Mouse (Mus musculus): ENCODE measurements at regions not wholly inside any gene's neighbourhood (a gene's known extent, or its start where the extent isn't known, plus 50 kb on each side); places are given as distances from the start of the nearest gene placed in this dataset.

DNA sequence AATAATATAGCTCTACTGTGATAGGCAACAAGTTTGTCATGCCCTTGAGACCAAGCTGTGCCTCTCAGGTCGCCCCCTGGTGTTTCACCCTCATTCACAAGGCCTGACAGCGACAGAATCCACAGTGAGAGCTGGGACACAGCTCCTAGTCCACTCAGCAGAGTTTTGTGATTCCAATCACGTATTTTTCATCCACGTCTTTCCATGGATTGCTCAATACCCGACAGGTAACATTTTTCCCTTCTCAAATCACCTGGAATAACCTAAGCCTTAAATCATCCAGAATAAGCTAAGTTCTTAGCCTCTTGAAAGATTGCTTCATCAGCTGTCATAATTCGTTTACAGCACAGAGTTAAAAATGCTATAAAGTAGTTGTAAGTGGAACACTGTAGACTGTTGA is 211.3 kb downstream of the Ccdc91 start:
- no peak for DNase-seq (ENCODE audit: low spot score)

DNA sequence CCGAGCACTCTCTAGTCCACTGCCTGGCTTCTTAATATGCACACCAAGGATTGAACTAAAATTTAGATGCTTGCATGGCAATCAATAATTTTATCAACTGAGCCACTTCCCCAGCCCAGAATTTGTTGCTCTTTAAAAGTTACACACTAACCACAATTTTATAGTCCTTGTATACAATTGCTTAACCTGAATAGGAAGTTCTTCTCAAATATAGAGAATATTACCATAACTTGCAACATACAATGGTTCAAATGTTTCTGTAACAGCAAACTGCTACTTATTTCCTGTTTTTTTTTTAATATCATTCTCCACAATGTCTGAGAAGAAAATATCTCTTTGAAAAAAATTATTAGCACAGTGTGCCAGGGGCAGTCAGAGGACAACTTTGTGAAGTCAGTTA is 222.6 kb downstream of the Ccdc91 start:
- DNase-seq (ENCODE audit: low spot score), result no peak

DNA sequence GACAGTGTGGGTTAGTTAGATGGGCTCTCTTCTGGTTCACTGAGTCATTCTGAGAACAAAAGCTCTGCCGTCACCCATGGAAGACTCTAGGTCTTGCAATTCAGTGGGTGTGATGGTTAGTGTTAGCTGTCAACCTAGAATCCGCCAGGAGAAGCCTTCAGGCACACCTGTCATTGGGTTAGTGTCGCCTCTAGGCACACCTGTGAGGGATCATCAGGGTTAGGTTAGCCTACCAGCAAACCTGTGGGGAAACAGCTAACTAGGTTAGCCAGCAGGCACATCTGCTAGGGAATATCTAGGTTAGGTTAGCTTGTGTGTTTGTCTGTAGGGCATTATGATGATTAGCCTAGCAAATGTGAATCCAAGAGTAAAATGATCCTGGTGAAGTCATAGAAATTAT is 223.8 kb downstream of the Ccdc91 start:
- DNase-seq (ENCODE audit: low spot score), result no peak

DNA sequence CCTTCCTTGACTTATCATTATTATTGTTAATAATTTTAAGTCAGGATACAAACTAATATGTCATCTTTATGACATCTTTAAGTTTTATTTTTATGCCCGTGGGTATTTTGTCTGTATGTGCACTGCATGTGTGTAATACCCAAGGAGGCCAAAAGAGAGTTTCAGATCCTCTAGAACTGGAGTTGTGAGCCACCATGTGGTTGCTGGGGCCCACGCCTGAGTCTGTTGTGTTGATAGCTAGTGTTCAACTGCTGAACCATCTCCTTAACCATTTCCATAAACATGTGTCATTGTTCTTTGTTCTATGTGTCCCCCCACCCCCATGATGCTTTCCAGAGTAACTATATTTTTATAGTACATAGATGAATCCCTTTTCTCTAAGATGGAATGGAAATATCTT is 225.0 kb downstream of the Ccdc91 start:
- no peak for DNase-seq (ENCODE audit: low spot score)

DNA sequence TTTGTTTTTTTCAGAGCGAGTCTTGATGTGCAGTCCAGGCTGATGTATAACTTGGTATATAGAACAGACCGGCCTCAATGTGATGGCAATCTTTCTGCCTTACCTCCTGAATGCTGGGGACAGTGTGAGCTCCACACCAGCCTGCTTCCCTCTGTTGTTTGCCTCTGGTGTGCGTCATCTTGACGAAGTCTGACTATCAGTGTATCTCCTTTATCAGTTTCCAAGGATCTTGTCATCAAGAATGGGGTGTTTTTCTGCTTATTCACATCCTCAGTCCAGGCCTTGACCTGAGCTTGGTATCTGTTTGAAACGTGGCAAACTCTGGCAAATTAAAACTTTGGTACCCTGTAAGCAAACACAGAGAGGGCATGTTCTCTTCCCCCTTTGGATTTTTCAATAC is 226.3 kb downstream of the Ccdc91 start:
- no peak for DNase-seq (ENCODE audit: low spot score)

DNA sequence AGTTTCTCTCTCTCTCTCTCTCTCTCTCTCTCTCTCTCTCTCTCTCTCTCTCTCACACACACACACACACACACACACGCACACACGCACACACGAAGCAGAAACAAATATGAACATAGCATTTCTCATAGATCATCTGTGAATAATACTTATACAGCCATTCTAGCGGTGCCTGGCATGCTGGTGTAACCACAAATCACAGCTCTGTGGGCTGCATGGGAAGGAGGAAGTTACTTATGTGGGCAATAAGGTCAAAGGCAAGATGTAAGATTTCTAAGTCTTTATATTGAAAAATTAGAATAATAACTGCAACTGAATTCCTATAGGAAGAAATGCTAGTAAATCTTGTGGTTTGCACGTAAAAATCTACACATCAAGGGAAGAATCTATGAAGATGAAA is 228.7 kb downstream of the Ccdc91 start:
- no peak for DNase-seq (ENCODE audit: low spot score)

DNA sequence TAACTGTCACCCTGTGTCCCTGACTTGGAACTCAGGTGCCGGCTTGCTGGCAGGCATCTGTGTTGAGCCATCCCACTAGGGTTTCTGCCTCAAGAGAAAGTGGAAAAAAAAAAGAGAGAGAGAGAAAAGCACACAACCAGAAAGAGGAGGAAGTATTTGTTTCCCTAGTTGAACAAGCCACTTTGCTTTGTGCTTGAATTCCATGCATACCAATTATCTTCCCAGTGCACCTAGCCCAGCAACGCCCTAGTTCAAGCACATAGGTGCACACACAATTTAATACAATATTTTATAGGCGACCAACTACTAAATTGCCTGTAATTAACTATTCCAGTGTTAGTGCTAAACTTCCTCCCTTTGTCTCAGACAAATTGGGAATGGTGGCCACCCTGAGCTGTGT is 230.3 kb downstream of the Ccdc91 start:
- DNase-seq (ENCODE audit: low spot score), result no peak

DNA sequence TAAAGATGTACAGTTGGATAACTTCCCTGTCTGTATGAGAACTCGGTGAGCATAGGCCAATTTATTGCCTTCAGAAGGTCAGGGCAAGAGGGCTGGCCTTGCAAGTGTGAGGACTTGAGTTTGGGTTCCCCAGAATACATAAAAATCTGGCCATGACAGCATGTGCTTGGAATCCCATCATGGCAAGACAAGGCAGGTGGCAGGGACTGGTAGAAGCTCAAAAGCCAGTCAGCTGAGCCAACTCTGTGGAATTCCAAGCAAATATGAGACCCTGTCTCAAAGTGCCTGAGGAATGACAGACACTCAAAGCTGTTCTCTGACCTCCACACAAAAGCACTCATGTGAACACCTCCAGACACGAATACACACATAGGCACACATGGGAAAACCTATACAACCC is 231.1 kb downstream of the Ccdc91 start:
- DNase-seq (ENCODE audit: low spot score), result no peak

DNA sequence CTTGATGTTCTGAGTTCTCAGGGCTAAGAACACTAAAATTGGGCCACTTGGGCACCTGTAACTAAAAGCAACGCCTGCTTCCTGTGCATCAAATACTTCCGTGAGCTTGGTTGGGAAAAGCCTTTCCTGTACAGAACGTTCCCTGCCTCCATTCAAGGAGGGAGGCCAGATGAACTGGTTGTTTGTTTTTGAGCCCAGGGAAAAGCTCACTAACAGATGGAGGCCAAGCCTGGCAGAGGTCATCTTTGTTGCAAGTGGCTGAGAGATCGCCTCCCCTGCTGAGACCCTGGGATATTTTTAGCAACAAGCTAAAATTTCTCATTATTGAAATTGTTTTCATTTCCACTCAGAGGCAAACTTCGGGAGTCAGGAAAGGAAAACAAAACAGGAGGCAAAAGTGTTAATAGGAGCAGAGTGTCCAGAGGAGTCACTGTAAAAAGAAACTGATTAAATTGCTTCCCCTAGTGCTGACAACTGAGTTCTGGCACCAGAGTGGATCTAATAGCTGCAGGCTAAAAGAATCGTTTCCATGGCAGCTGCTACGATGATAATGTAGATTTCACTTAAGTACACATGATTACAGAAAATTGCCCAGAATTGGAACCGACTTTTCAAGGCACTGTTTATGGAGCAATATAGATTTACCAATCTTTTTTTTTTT is 242.6 kb downstream of the Ccdc91 start:
- DNase-seq (ENCODE audit: low spot score), result peak; percentile 32

DNA sequence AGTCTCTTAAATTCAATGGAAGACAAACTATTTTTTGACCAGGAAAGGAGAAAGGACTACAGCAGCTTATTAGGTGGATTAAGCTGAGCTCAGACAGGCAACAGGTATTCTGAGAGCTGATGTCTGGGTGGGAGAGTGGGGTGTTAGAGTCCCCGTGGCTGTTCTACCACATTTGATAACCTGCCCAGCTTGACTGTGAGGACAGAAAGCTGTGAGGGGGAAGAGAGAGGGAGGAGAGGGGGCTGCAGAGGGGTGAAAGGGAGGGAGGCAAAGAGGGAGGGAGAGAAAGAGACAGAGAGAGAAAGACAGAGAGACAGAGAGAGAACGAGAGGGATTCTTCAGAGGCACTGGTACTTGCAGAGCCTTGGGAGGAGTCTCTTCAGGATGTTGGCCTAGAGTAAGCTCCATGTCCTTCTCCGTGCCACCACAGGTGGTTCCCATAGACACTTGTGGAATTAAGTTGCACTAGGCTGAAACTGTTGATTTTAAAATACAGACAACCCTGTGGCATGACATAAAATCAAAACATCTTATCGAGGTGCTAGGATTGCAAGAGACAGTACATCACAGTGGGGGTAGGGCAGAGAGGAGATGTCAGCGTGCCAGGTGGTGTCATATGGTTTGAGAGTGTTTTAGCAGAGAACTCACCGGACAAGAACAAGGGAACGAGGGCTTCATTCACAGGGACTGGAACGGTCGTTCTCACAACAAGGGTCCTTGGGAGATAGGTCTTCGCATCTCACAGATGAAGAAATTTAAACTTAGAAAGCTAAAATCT is 243.3 kb downstream of the Ccdc91 start:
- no peak for DNase-seq (ENCODE audit: low spot score)

DNA sequence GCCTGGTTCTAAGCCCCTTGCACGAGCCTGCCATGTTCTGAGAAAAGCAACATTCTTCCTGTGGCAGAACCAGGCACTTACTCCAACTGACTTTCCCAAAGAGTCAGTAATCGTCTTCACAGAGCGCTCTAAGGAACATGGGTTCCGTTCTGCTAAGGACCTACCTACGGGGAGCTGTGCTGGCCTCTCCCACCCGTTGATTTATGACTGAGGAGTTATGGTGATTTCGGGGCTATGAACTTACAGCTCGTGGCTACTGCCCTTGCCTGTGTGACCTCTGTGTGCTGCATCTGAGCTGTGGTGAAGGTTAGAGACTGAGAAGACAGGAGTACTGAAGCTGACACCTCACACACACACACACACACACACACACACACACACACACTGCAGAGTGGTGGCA is 243.9 kb downstream of the Ccdc91 start:
- DNase-seq (ENCODE audit: low spot score), result no peak

DNA sequence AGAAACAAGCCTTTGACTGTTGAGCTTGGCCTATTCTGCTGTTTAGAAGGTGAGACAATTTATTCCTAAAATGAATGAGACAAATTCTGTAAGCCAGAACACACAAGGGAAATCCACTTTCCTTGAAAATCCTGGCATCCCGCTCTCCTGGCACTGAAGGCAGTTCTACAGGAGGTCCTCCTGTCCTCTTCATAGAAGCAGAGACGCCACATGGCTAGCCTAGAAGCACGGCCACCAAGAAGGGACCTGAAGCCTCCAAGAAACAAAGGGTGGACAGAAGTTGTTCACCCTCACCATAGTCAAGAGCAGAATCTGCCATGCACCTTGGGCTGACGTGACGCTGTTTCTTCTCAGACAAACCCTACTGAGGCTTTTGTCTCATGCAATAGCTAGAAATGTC is 247.7 kb downstream of the Ccdc91 start:
- no peak for DNase-seq (ENCODE audit: low spot score)

DNA sequence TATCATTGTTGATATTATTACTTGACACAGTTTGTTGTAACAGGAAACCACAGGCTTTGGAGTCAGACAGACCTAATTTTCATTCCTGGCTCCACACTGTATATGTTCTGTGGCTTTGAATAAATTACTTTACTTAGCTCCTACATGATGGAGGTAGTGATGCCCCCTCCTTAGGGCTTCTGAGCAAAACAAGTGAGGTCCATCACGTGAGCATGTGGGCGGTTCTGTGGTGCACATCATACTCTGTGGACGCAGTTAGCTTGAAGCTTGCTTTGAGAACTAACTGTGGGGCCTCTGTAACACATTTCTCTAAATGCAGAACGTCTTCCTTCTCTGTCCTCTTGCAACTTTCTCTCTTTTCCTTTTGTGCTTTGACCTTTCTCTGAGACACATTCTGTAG is 251.4 kb downstream of the Ccdc91 start:
- no peak for DNase-seq (ENCODE audit: low spot score)

DNA sequence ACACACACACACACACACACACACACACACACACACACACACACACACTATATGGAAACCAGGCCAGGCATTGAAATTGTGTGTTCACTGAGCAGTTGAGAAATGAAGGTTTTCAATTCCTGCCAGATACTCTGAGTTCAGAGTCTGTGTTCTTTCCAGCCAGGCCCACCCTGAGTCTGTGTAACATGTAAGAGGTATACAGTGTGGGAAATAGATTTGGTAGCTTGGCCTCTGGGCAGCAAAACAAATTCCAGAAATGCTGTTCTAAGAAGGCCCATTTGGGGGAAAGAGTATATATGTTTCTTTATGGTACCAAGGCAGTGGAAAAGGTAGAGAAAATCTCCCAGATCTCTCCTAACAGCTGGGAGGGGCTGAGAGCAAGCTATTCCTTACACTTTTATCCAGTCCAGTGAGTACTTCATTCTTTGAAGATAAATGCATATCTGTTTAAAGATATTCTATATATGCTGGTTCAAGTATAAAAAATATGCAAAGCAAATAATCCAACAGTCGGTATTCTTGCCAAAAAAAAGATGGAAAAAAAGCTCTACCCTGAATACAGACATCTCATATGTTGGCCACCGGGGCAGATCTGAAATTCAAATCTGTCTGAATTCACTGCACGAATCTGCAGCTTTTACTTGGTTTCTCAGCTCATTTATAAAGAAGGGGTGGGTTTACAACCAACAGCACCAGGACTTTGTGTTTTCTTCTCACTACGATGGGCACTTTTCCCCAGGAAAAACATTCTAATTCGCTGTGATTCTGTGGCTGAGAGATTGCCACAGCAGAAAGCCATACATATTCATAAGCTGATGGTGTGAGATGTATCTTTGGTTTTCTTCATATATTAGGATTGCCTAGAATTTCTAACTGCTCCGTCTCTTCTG is 252.3 kb downstream of the Ccdc91 start:
- no peak for DNase-seq (ENCODE audit: low spot score)

DNA sequence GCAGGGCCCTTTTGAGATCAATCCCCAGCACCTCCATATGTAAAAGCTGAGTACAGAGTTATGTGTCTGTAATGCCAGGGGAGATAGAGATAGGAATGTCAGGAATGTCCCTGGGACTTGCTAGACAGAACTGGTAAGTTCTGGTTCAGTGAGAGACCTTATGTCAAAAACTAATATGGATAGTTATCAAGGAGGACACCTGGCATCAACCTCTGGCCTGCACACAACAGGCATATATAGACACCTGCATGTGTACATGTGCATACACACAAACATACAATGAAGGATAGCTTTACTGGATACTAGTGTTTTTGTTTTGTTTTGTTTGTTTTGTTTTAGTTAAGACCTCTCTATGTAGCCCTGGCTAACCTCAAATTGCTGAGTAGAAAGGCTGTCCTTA is 254.1 kb downstream of the Ccdc91 start:
- DNase-seq (ENCODE audit: low spot score), result no peak

DNA sequence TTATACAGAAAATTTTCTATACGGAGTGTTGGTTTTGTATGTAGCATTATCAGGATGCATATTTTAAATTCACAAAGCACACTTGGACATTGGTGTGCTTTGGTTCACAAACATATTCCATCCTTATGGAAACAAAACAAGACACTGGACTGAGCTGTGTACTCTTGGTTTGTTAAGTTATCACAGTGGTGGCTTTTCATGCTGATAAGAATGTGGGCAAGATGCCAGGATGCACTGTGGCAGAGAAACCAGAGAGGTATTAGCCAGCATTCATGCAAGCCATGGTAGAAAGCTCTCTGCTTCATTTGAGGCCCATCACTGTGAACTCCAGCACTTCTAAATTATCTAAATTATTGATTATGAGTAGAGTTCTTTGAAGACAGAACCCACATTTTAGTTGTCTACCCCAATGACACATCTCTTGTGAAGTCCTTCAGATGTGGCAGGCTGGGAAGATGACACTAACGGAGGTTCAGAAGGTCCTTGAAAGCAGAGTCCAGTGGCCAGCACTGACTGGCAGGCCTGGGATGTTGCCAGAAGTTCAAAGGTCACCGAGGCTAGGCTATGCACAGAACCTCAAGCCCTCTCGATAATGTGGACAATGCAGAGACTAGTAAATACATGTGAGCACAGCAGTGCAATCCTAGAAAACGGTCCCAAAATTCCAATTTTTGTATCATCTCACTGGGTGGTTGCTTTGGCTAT is 263.1 kb downstream of the Ccdc91 start:
- no peak for DNase-seq (ENCODE audit: low spot score)

DNA sequence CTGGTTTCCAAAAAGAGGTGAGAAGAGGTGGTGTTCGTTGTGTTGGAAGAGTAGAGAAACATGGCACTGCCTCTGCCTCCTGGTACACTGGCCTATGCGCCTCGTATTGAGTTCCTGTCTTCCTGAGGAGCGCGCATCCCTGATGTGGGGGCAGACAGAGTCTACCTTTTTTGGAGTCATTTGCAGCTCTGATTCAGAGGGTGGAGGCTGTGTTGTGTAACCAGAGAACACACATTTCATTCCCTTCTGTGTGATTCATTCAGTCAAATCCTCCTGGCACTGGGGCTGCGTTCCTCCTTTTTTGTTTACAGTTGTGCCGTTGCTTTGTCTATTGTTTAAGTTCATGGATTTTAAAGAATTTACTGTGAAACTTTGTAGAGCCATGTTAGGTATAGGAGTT is 265.8 kb downstream of the Ccdc91 start:
- no peak for DNase-seq (ENCODE audit: low spot score)

DNA sequence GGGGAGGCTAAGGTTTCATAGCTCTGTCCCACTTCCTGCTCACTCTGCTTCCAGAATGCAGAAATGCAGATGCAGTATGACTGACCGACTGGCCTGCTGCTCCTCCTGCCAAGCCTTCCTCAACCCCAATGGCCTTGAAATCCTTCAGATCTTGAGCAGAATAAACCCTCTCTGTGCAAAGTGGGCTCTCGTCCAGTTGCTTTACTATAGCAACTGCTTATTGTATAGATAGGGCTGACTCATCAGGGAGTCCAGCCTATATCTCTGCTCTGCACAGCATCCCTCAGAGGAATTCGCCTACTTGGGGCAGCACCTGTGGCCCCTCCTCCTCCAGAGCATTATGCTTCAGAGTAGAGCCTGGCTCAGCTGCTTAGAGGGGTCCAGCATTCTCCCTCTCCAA is 268.5 kb downstream of the Ccdc91 start:
- no peak for DNase-seq (ENCODE audit: low spot score)

DNA sequence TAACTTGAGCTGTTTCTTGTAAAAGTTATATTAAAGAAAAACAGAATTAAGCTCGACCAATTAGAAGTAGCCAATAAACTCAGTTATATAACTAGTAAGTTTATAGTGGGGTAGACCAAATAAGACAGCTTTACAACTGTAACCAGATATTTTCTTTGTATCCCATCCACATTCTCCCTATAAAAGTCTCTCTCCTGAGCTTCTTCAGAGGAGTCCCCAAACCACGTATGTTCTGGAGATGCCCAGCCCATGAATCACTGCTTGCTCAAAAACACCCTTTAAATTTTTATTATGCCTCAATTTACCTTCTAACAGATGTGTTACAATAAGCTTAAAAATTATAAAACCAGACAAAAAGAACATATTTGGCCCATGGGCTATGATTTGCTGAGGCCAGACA is 270.1 kb downstream of the Ccdc91 start:
- DNase-seq (ENCODE audit: low spot score), result no peak

DNA sequence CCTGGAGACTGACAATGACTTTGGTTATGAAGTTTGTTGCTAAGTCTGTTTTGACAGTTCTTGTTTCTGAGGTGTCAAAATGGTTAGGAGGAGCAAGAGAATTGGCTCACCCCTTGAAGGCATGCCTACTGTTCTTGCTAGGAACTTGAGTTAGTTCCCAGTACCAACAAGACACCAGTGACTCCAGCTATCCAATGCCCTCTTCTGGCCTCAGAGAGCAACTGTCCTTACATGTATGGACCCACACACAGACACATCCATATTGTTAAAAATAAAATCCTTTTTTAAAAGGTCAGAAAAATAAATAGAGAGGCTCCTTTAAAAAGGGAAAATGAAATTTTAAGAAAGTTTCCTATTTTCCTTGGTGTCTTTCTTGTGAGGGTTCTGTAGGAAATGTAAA is 272.3 kb downstream of the Ccdc91 start:
- no peak for DNase-seq (ENCODE audit: low spot score)

DNA sequence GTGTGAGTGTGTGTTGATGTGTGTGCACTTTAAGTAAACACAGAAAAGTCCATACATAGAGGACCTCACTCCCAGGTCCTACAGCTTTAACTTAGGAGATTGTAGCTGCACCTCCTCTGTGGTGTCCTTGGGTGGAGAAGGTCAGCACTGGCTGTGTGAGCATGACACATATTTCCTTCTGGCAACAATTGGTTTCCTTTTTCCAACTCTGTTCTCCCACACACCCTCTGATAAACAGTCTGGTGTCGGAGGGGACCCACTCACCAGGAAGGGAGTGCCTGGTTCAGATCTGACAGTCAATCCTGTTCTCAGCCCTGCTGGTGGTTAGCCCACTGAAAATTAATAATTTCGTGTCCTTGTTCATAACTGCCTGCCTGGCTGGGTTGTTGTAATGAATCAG is 276.7 kb downstream of the Ccdc91 start:
- DNase-seq (ENCODE audit: low spot score), result no peak

DNA sequence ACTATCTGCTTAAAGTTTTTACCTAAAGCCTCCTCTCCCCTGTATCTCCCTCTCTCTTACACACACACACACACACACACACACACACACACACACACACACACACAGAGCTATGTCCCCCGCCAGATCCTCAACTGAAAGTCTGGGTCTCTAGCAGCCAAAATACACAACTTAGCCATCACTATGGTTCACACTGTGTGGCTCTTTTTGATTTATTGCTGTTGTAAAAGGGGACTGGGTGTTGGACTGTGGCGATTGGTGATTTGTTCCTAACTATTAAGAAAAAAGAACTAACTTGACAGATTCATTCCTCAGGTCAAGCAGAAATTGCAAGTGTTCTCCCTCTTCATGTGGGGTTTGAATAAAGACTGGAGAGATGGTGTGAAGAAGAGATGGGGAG is 278.2 kb downstream of the Ccdc91 start:
- no peak for DNase-seq (ENCODE audit: low spot score)

Measured in embryo, embryonic 10 days (tissue).